Mouse (Mus musculus) kidney, embryonic 16.5 days (tissue): ENCODE data around the gene Mesp2. TPM values are rescaled to one million over a fixed set of nuclear protein-coding genes. Genes with fewer than 3 reads are reported as not detected.

Experiments
- ATAC-seq: fragments of 200-750 bp; cut with Nextera tagmentation; 2 replicates; pipeline ENCODE4 v1.8.0; 2017; ENCODE audit warnings: moderate TSS enrichment; ENCODE audit not compliant: low FRiP score, low TSS enrichment
- H3K27ac ChIP-seq: fragments of 300-500 bp; sonication (generic); 2 replicates; pipeline ENCODE4 v1.5.1; 2014; ENCODE audit warnings: low read length
- H3K27me3 ChIP-seq: fragments of 300-500 bp; sonication (generic); 2 replicates; pipeline ENCODE4 v1.6.1; 2014; ENCODE audit warnings: low read length, control low read depth, mixed read lengths; ENCODE audit not compliant: insufficient read depth
- H3K36me3 ChIP-seq: fragments of 300-500 bp; sonication (generic); 2 replicates; pipeline ENCODE4 v1.6.1; 2014; ENCODE audit warnings: low read length, control low read depth, mixed read lengths; ENCODE audit not compliant: insufficient read depth
- H3K4me1 ChIP-seq: fragments of 300-500 bp; sonication (generic); 2 replicates; pipeline ENCODE4 v1.6.1; 2014; ENCODE audit warnings: low read length, control low read depth, mixed read lengths; ENCODE audit not compliant: insufficient read depth
- H3K4me2 ChIP-seq: fragments of 300-500 bp; sonication (generic); replicated peaks from 2 replicates; pipeline ENCODE4 v1.6.1; 2014; ENCODE audit warnings: low read depth, low read length
- H3K4me3 ChIP-seq: fragments of 300-500 bp; sonication (generic); 2 replicates; pipeline ENCODE4 v1.5.1; 2014; ENCODE audit warnings: mild to moderate bottlenecking, low read length
- H3K9ac ChIP-seq: fragments of 300-500 bp; sonication (generic); replicated peaks from 2 replicates; pipeline ENCODE4 v1.6.1; 2014; ENCODE audit warnings: low read length
- H3K9me3 ChIP-seq: fragments of 300-500 bp; sonication (generic); 2 replicates; pipeline ENCODE4 v1.6.1; 2016; ENCODE audit warnings: low read length, control low read depth
- WGBS: fragments of 180-500 bp; shearing (Covaris S2); extraction: QIAGEN DNeasy Blood & Tissue Kit; methylation state at CpG from one replicate; pipeline ENCODE4 v1.1.7; 2014; 5-methylcytosine and 5-hydroxymethylcytosine counted together
- polyA plus RNA-seq: library from polyadenylated mRNA; unstranded; fragments of >200 nt; fragmentation: Nextera tagmentation; extraction: Ambion mirVana; gene quantifications from 2 replicates; pipeline ENCODE4 v1.2.1, GENCODE M21; 2015

The Mesp2 gene
- polyA plus RNA-seq, 1 experiment from 2014 or later, result 0.82 TPM

- Histone ChIP-seq H3K4me2 (no peak overlapping the region), H3K9ac (no peak overlapping the region), H3K27ac (no peak overlapping the region), H3K27me3 (no peaks in the 10 kb centered on the region), H3K9me3 (no peaks in the 10 kb centered on the region), H3K36me3 (no peaks in the 10 kb centered on the region), H3K4me3 (no peak overlapping the region), H3K4me1 (no peaks in the 10 kb centered on the region)
- no peak for ATAC-seq
- WGBS, result 49% methylated on average over 5 of the region's 5 CpGs
These were observed 8.5 kb upstream of the Mesp2 start for GRCm38 (mm10) chr7:79802037-79802436.

GRCm38 (mm10) chr7:79803887-79804286 is 6.6 kb upstream of the Mesp2 start:
- H3K4me1 ChIP-seq, result no peaks in the 10 kb centered on the region
- no peak overlapping the region for H3K9ac ChIP-seq
- H3K27me3 ChIP-seq, result no peaks in the 10 kb centered on the region
- ATAC-seq, result no peak
- no peak overlapping the region for H3K4me3 ChIP-seq
- no peak overlapping the region for H3K27ac ChIP-seq
- 42% methylated on average over 2 of the region's 2 CpGs for WGBS
- H3K4me2 ChIP-seq, result no peak overlapping the region
- H3K36me3 ChIP-seq, result no peaks in the 10 kb centered on the region
- H3K9me3 ChIP-seq, result no peaks in the 10 kb centered on the region

- Histone ChIP-seq H3K27me3 (peaks cover 11% of the 10 kb centered on the region), H3K9me3 (no peaks in the 10 kb centered on the region), H3K4me1 (peaks cover 8% of the 10 kb centered on the region; the same call in 1 of the 2 replicates), H3K27ac (no peak overlapping the region), H3K36me3 (no peaks in the 10 kb centered on the region), H3K9ac (no peak overlapping the region), H3K4me3 (no peak overlapping the region), H3K4me2 (no peak overlapping the region)
- 82% methylated on average over 7 of the region's 7 CpGs for WGBS
- ATAC-seq, result no peak
These were observed 2.0 kb upstream of the Mesp2 start for GRCm38 (mm10) chr7:79808561-79808960.

- Histone ChIP-seq H3K9ac (no peak overlapping the region), H3K4me3 (no peak overlapping the region), H3K4me2 (no peak overlapping the region), H3K27me3 (peaks cover 11% of the 10 kb centered on the region), H3K9me3 (no peaks in the 10 kb centered on the region), H3K27ac (no peak overlapping the region), H3K36me3 (no peaks in the 10 kb centered on the region), H3K4me1 (peaks cover 11% of the 10 kb centered on the region)
- no peak for ATAC-seq
- WGBS, result 82% methylated on average over 1 of the region's 1 CpGs
These were observed 2.9 kb downstream of the Mesp2 start for GRCm38 (mm10) chr7:79813409-79813808.

GRCm38 (mm10) chr7:79818321-79818720 is 7.8 kb downstream of the Mesp2 start:
- ATAC-seq, result no peak
- no peaks in the 10 kb centered on the region for H3K9me3 ChIP-seq
- WGBS, result 5% methylated on average over 6 of the region's 6 CpGs

GRCm38 (mm10) chr7:79819515-79819914 is 9.0 kb downstream of the Mesp2 start:
- Histone ChIP-seq H3K9ac (no peak overlapping the region), H3K36me3 (peaks cover 6% of the 10 kb centered on the region), H3K27me3 (no peaks in the 10 kb centered on the region; the same call in 1 of the 2 replicates), H3K9me3 (no peaks in the 10 kb centered on the region), H3K4me3 (no peak overlapping the region), H3K27ac (peak overlapping the region; percentile 21; the same call in 1 of the 2 replicates), H3K4me1 (peaks cover 19% of the 10 kb centered on the region), H3K4me2 (no peak overlapping the region)
- ATAC-seq, result no peak
- WGBS, result 27% methylated on average over 4 of the region's 4 CpGs

More at GRCm38 (mm10) chr7:79818321-79818720, 7.8 kb downstream of the Mesp2 start:
- Histone ChIP-seq H3K9ac (no peak overlapping the region), H3K4me3 (no peak overlapping the region), H3K4me2 (no peak overlapping the region), H3K4me1 (peaks cover 19% of the 10 kb centered on the region), H3K27me3 (no peaks in the 10 kb centered on the region; the same call in 1 of the 2 replicates), H3K27ac (no peak overlapping the region), H3K36me3 (peaks cover 4% of the 10 kb centered on the region)

- no peak overlapping the region; the same call in 1 of the 2 replicates for H3K27ac ChIP-seq
- H3K4me1 ChIP-seq, result peaks cover 19% of the 10 kb centered on the region
- peaks cover 11% of the 10 kb centered on the region for H3K36me3 ChIP-seq
- no peak overlapping the region for H3K4me3 ChIP-seq
- H3K9me3 ChIP-seq, result peaks cover 4% of the 10 kb centered on the region; the same call in 1 of the 2 replicates
- 54% methylated on average over 11 of the region's 11 CpGs for WGBS
- ATAC-seq, result no peak
- no peak overlapping the region for H3K9ac ChIP-seq
- H3K4me2 ChIP-seq, result no peak overlapping the region
- H3K27me3 ChIP-seq, result no peaks in the 10 kb centered on the region; the same call in 1 of the 2 replicates
These were observed 9.5 kb downstream of the Mesp2 start for GRCm38 (mm10) chr7:79819996-79820395.

GRCm38 (mm10) chr7:79822092-79822695 is 11.7 kb downstream of the Mesp2 start:
- no peaks in the 10 kb centered on the region; the same call in 1 of the 2 replicates for H3K27me3 ChIP-seq
- H3K27ac ChIP-seq, result no peak overlapping the region
- no peak overlapping the region for H3K4me3 ChIP-seq
- WGBS, result 77% methylated on average over 12 of the region's 12 CpGs
- no peak overlapping the region for H3K9ac ChIP-seq
- peaks cover 19% of the 10 kb centered on the region for H3K4me1 ChIP-seq
- no peak overlapping the region for H3K4me2 ChIP-seq
- peaks cover 31% of the 10 kb centered on the region for H3K36me3 ChIP-seq
- H3K9me3 ChIP-seq, result peaks cover 4% of the 10 kb centered on the region; the same call in 1 of the 2 replicates
- no peak for ATAC-seq

GRCm38 (mm10) chr7:79828341-79828740 is 17.8 kb downstream of the Mesp2 start:
- Histone ChIP-seq H3K27ac (no peak overlapping the region), H3K4me1 (0 out of 2 replicates have a peak, but pooled peaks cover 5% of the 10 kb centered on the region), H3K9ac (no peak overlapping the region), H3K4me3 (no peak overlapping the region), H3K4me2 (no peak overlapping the region), H3K9me3 (peaks cover 4% of the 10 kb centered on the region; the same call in 1 of the 2 replicates), H3K36me3 (peaks cover 27% of the 10 kb centered on the region), H3K27me3 (no peaks in the 10 kb centered on the region)
- no peak for ATAC-seq
- WGBS, result 82% methylated on average over 3 of the region's 3 CpGs

GRCm38 (mm10) chr7:79831145-79831544 is 20.6 kb downstream of the Mesp2 start:
- 40% methylated on average over 6 of the region's 6 CpGs for WGBS
- Histone ChIP-seq H3K36me3 (peaks cover 12% of the 10 kb centered on the region), H3K9me3 (no peaks in the 10 kb centered on the region), H3K27ac (peak overlapping the region; percentile 55; the same call in 1 of the 2 replicates), H3K4me3 (no peak overlapping the region), H3K27me3 (no peaks in the 10 kb centered on the region), H3K4me2 (no peak overlapping the region), H3K9ac (no peak overlapping the region), H3K4me1 (0 out of 2 replicates have a peak, but pooled peaks cover 5% of the 10 kb centered on the region)
- 0 out of 2 replicates have a peak, but pooled peaks have one; percentile 46 for ATAC-seq
